Mouse (Mus musculus): ENCODE data around the gene Rprd2.

The Rprd2 gene

GRCm38 (mm10) chr3:95740406-95740805, 78.3 kb downstream of the Rprd2 start:
- no peak for DNase-seq (ENCODE audit: low read depth in 2 of 2, low spot score in 2 of 2)

- DNase-seq (ENCODE audit: low read depth in 2 of 2, low spot score in 2 of 2): peak in 1 of 2 experiments; percentile 30
Observed at GRCm38 (mm10) chr3:95739353-95740104, 79.1 kb downstream of the Rprd2 start, which contains the start of gene Ecm1. Ecm1 (minus strand) TSS chr3:95739569.

- no peak for DNase-seq (ENCODE audit: low read depth in 2 of 2, low spot score in 2 of 2)
Observed at GRCm38 (mm10) chr3:95735071-95735670, 83.5 kb downstream of the Rprd2 start.

DNA sequence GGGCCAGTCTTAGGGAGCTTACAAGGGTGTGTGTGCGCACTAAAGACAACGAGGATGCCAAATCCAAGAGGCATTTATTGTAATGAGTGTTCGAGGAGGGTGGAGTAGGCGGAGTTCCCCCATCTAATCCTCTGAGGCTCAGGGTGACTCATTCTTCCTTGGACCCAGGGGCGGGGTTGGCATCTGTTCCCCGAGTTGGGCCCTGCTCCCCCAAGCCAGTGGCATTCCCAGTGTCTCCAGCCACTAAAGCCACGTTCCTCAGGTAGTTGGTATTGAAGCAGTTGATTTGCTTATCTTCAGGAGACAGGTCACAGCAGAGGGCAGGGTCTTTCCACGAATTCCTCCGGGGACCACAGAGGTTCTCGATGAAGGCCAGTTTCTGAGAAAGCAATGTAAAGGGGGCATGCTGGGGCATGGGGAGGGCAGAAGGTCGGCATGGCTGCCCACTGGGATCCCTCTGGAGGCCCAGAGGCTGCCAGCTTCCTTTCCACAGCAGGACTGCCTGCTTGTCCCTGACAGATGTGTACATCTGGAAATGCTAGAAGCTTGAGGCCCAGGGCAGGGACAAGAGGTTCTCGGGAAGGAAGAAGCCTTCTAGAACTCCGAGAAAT, 84.5 kb downstream of the Rprd2 start:
- no peak for DNase-seq (ENCODE audit: low read depth in 2 of 2, low spot score in 2 of 2)

DNA sequence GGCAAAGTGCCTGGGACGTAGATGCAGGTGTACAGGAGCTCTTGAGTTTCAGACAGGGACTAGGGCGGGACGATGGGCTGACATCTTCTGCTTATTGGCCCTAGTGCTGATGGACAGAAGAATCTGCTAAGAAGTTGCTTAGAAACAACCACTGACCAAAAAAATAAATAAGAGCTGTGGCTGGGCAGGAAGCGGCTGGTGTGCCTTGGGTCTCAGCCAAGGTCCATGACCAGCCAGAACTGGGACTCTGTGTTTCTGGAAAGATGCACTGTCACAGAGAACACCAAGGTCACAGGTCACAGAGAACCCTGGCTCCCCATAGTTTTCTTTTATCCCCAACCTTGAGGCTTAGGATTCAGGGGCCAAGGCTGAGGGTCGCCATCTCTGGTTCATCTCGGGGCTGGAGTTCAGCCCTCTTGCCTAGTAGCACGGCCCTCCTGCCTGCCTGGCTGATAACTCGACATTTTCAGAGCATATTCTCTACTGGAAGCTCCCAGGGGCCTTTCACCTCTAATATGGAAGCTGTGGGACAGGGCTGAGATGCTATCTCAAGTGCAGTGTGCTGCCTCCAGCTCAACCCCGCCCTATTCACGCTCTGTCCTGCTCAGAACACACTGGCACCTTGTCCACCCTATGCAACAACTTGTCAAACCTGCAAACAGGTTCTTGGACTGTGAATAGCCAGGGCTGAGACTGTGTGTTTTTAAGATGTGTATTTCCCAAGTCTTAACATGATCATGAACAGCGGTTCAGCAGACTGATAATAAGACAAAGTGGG, 85.7 kb downstream of the Rprd2 start:
- DNase-seq (ENCODE audit: low read depth in 2 of 2, low spot score in 2 of 2): no peak

DNA sequence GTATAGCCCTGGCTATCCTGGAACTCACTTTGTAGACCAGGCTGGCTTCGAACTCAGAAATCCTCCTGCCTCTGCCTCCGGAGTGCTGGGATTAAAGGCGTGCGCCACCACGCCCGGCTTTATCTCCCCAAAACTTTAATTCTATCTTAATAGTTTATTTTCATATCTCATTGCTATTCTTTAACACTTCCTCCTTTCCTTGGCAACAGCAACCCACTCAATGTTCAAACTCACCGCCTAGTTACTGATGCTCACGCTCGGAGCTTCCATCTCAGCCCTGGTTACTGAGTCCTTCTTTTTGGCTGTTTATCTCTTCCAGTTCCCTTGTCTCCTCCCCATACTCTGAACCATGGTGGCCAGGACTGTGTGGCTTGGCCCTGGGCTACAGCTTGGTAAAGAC, 86.4 kb downstream of the Rprd2 start:
- no peak for DNase-seq (ENCODE audit: low read depth in 2 of 2, low spot score in 2 of 2)

GRCm38 (mm10) chr3:95731802-95732201, 86.9 kb downstream of the Rprd2 start:
- no peak for DNase-seq (ENCODE audit: low read depth in 2 of 2, low spot score in 2 of 2)

DNA sequence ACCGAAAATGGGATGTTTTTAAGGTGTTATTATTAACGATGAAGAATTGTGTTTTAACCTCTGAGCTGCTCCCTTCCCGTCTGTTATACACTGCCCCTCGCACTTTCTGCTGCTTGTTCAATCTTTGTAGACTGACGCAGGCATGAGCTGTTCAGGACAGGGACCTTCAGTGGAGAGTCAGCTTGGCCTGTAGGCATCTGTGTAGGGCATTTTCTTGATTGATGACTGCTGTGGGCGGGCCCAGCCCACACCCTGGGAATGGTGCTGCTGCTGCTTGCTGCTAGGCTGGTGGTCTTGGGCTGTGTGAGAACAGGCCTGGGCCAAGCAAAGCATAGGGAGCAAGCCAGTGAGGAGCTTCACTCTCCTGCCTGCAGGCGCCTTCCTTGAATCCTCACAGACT, 88.2 kb downstream of the Rprd2 start:
- DNase-seq (ENCODE audit: low read depth in 2 of 2, low spot score in 2 of 2): no peak

- no peak for DNase-seq (ENCODE audit: low read depth in 2 of 2, low spot score in 2 of 2)
Observed at GRCm38 (mm10) chr3:95728906-95729305, 89.8 kb downstream of the Rprd2 start.

DNA sequence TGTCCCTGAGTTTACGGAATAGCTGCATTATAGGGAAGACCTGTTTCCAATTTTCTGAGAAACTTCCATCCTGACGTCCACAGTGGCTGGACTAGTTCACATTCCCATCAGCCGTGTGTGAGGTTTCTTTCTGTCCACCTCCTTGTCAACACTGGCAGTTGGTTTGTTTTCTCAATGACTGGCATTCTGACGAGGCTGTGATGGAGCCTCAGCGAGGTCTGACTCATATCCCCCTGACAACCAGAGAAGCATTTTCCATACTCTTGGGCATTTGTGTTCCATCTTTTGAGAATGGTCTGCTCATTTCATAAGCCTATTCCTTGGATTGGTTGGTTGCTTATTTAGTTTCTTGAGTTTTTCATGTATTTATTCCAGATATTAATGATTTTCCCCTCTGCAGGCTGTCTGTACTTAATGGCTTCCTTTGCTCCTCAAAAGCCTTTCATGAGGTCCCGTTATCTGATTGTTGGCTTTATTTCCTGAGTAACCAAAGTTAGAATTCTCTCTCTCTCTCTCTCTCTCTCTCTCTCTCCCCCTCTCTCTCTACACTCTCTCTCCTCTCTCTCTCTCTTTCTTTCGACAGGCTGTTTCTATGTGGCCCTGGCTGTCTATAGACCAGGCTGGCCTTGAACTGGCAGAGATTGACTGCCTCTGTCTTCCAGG, 91.8 kb downstream of the Rprd2 start:
- no peak for DNase-seq (ENCODE audit: low read depth in 2 of 2, low spot score in 2 of 2)

DNA sequence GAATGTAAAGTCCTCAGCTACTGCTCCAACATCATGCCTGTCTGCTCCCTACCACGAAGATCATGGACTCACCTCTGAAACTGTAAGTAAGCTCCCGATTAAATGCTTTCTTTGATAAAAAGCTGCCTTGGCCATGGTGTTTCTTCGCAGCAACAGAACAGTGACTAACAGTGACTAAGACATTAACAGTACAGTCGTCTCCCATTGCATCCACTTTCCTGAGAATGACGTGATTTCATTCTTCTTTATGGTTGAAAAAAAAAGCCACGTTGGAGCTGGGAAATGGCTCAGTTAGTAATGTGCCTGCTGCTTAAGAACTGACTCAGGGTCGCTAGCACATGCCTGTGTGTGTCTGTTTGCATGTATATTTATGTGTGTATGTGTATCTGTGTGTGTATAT, 92.8 kb downstream of the Rprd2 start:
- no peak for DNase-seq (ENCODE audit: low read depth in 2 of 2, low spot score in 2 of 2)

DNA sequence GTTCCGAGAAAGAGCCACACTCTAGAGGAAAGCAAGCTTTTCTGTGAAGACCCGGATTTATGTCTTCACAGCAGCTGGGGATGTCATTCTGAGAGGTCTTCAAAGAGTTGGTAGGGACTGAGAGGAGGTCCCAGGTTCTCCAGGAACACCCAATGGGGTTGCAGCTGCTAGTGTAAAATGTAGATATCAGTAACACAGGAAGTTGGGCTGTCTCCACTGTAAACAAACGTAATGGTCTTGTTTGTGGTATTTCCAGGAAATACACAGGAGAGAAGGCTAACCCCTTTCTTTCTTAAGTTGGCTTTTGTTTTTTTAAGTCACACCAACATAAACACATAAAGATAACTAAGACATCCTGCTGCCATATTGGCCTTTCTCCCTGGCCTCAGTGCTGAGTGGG, 96.3 kb downstream of the Rprd2 start:
- DNase-seq (ENCODE audit: low read depth in 2 of 2, low spot score in 2 of 2): peak in 1 of 2 experiments; percentile 25

- DNase-seq (ENCODE audit: low read depth in 2 of 2, low spot score in 2 of 2): no peak
Observed at GRCm38 (mm10) chr3:95718153-95718552, 100.5 kb downstream of the Rprd2 start.

DNA sequence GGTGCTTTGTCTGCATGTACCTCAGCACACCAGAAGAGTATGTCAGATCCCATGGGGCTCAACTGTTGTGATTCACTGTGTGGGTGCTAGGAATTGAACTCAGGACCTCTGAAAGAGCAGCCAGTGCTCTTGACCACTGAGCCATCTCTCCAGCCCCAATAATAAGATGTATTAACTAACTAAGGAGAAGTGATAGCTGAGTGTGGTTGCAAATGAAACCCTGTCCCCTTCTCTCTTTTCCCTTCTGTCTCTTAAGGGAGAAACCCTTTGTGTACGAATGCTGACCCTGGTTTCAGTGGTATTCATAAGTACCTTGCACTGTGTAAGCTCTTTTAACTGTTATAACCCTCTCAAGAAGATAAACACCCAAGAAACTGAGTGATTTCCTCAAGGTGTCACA, 102.6 kb downstream of the Rprd2 start:
- no peak for DNase-seq (ENCODE audit: low read depth in 2 of 2, low spot score in 2 of 2)
